Comparison of ENCODE assay signal across 8 mouse cellular contexts in the genomic region with DNA sequence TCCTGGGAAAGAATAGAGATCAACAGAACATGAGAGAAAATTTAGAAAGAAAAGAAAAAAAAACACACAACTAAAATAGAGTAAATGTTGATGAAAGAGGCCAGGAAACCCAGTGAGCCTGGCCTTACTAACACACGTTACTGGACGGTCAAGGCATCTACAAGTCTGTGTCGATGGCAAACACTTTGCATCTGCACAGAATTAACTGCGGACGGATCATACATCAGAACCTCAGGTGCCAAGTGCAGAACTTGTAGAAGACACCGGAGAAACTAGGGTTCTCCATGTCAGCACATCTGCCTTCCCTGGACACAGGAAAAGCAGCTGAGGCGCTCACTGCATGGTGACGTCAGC. TPM values are rescaled to one million over a fixed set of nuclear protein-coding genes. Genes with fewer than 3 reads are reported as not detected.
A peak's percentile ranks its signal among the peaks of the same experiment; 100 is the strongest.
DNase-seq lines count a peak whose midpoint lies in the region; ATAC-seq and TF ChIP-seq lines count a peak whose summit lies in the region.
"Not testable (repeated sequence)": the region's sequence is repeated elsewhere in the genome, so short reads cannot be mapped to it uniquely, and the experiment has no call there.

No protein-coding gene starts in this region.

- not testable (repeated sequence) for H3K27me3 ChIP-seq in ES-Bruce4 (ENCODE audit: control insufficient read depth, insufficient read depth, low read length, poor library complexity, severe bottlenecking); forebrain, embryonic 15.5 days; hindbrain, embryonic 13.5 days; lung, embryonic 14.5 days (ENCODE audit: insufficient read depth, low read length); neural tube, embryonic 11.5 days (ENCODE audit: control insufficient read depth, insufficient read depth, low read length); stomach, postnatal 0 days (ENCODE audit: control insufficient read depth, insufficient read depth, low read length)

- WGBS in forebrain, embryonic 15.5 days, result 0% methylated on average over 7 of the region's 8 CpGs
- under 1% methylated on average over 7 of the region's 8 CpGs for WGBS in hindbrain, embryonic 13.5 days
- 0% methylated on average over 6 of the region's 8 CpGs for WGBS in lung, embryonic 14.5 days
- WGBS in neural tube, embryonic 11.5 days, result 2% methylated on average over 6 of the region's 8 CpGs
- 0% methylated on average over 6 of the region's 8 CpGs for WGBS in stomach, postnatal 0 days

- not testable (repeated sequence) for TF ChIP-seq CTCF in ES-Bruce4 (IDR thresholded peaks at IDR 0.05; ENCODE audit: low read depth, low read length); lung, embryonic 14.5 days (IDR thresholded peaks at IDR 0.05; ENCODE audit: low read depth); stomach, postnatal 0 days (IDR thresholded peaks at IDR 0.05; ENCODE audit: low read depth)

- DNase-seq in cerebellum, postnatal 14 days, result peak; percentile 14 to 49
- DNase-seq in layer of hippocampus, adult 18-20 months (ENCODE audit: low spot score in 2 of 2), result peak; percentile 3 to 16
- DNase-seq in lung, embryonic 14.5 days, result peak; percentile 18
- peak; percentile 26 for DNase-seq in neural tube, embryonic 11.5 days (ENCODE audit: low spot score)
- not testable (repeated sequence) for DNase-seq in stomach, postnatal 0 days (ENCODE audit: low spot score)

- not testable (repeated sequence) for TF ChIP-seq POLR2A in ES-Bruce4 (IDR thresholded peaks at IDR 0.05; ENCODE audit: insufficient read depth, low read length)

- H3K9ac ChIP-seq in ES-Bruce4 (ENCODE audit: low read depth, poor library complexity, severe bottlenecking), result peak overlapping the region; percentile 66
- peak overlapping the region; percentile 55 for H3K9ac ChIP-seq in forebrain, embryonic 15.5 days (replicated peaks)
- H3K9ac ChIP-seq in hindbrain, embryonic 13.5 days, result peak overlapping the region; percentile 56
- peak overlapping the region; percentile 54 for H3K9ac ChIP-seq in lung, embryonic 14.5 days
- peak overlapping the region; percentile 42; the same call in 1 of the 2 replicates for H3K9ac ChIP-seq in neural tube, embryonic 11.5 days (ENCODE audit: low read length)
- peak overlapping the region; percentile 55; the same call in 1 of the 2 replicates for H3K9ac ChIP-seq in stomach, postnatal 0 days (ENCODE audit: low read length)

- not testable (repeated sequence) for ATAC-seq in forebrain, embryonic 15.5 days (replicated peaks); hindbrain, embryonic 13.5 days (ENCODE audit: low FRiP score); lung, embryonic 14.5 days (ENCODE audit: insufficient read depth); neural tube, embryonic 11.5 days (ENCODE audit: insufficient read depth, low FRiP score, low TSS enrichment); stomach, postnatal 0 days (ENCODE audit: low FRiP score, low TSS enrichment)

- H3K4me2 ChIP-seq in forebrain, embryonic 15.5 days (replicated peaks), result peak overlapping the region; percentile 49
- H3K4me2 ChIP-seq in hindbrain, embryonic 13.5 days, result peak overlapping the region; percentile 50
- H3K4me2 ChIP-seq in lung, embryonic 14.5 days, result peak overlapping the region; percentile 67
- H3K4me2 ChIP-seq in neural tube, embryonic 11.5 days (ENCODE audit: low read depth), result peak overlapping the region; percentile 48
- peak overlapping the region; percentile 42 for H3K4me2 ChIP-seq in stomach, postnatal 0 days (replicated peaks; ENCODE audit: low read depth)

- 0 out of 2 replicates have a peak overlapping the region, but pooled peaks have one; percentile 51 for H3K27ac ChIP-seq in ES-Bruce4 (ENCODE audit: insufficient read depth, low read length)
- peak overlapping the region; percentile 90 for H3K27ac ChIP-seq in forebrain, embryonic 15.5 days (replicated peaks)
- peak overlapping the region; percentile 58; the same call in 1 of the 2 replicates for H3K27ac ChIP-seq in hindbrain, embryonic 13.5 days
- peak overlapping the region; percentile 42; the same call in 1 of the 2 replicates for H3K27ac ChIP-seq in lung, embryonic 14.5 days (ENCODE audit: low read depth)
- 0 out of 2 replicates have a peak overlapping the region, but pooled peaks have one; percentile 8 for H3K27ac ChIP-seq in neural tube, embryonic 11.5 days (ENCODE audit: low read depth, low read length)
- H3K27ac ChIP-seq in stomach, postnatal 0 days (replicated peaks), result peak overlapping the region; percentile 83

- not testable (repeated sequence) for H3K4me1 ChIP-seq in ES-Bruce4 (ENCODE audit: control insufficient read depth, insufficient read depth, low read length); lung, embryonic 14.5 days (ENCODE audit: insufficient read depth); neural tube, embryonic 11.5 days (ENCODE audit: control insufficient read depth, insufficient read depth, low read length); stomach, postnatal 0 days (replicated peaks; ENCODE audit: control insufficient read depth, insufficient read depth)
- peaks cover 18% of the 10 kb centered on the region for H3K4me1 ChIP-seq in forebrain, embryonic 15.5 days
- H3K4me1 ChIP-seq in hindbrain, embryonic 13.5 days (replicated peaks), result peaks cover 18% of the 10 kb centered on the region

- H3K4me3 ChIP-seq in ES-Bruce4 (ENCODE audit: low read depth, low read length), result peak overlapping the region; percentile 62
- H3K4me3 ChIP-seq in forebrain, embryonic 15.5 days, result peak overlapping the region; percentile 51
- peak overlapping the region; percentile 46 for H3K4me3 ChIP-seq in hindbrain, embryonic 13.5 days
- peak overlapping the region; percentile 47 for H3K4me3 ChIP-seq in lung, embryonic 14.5 days (ENCODE audit: low read depth, low read length)
- H3K4me3 ChIP-seq in neural tube, embryonic 11.5 days (ENCODE audit: low read depth, low read length), result peak overlapping the region; percentile 40
- peak overlapping the region; percentile 48 for H3K4me3 ChIP-seq in stomach, postnatal 0 days (ENCODE audit: low read depth, low read length)

- not testable (repeated sequence) for H3K36me3 ChIP-seq in ES-Bruce4 (ENCODE audit: control insufficient read depth, insufficient read depth, low read length, poor library complexity, severe bottlenecking); forebrain, embryonic 15.5 days; hindbrain, embryonic 13.5 days; lung, embryonic 14.5 days (ENCODE audit: insufficient read depth); neural tube, embryonic 11.5 days (ENCODE audit: control insufficient read depth, insufficient read depth, low read length); stomach, postnatal 0 days (ENCODE audit: control insufficient read depth, insufficient read depth, low read length)

- not testable (repeated sequence) for H3K9me3 ChIP-seq in ES-Bruce4 (replicated peaks; ENCODE audit: control insufficient read depth, insufficient read depth, low read length, poor library complexity, severe bottlenecking); forebrain, embryonic 15.5 days; hindbrain, embryonic 13.5 days; lung, embryonic 14.5 days (ENCODE audit: low read depth, low read length); neural tube, embryonic 11.5 days (ENCODE audit: control insufficient read depth, low read length); stomach, postnatal 0 days (ENCODE audit: control insufficient read depth, low read length)

- not testable (repeated sequence) for TF ChIP-seq EP300 in ES-Bruce4 (IDR thresholded peaks at IDR 0.05; ENCODE audit: insufficient read depth, low read depth, low read length); stomach, postnatal 0 days (optimal IDR thresholded peaks at IDR 0.05)

RNA-seq across cellular contexts. Expression of gene Zfp119a, which starts 0.5 kb away (rescaled TPM):
- 2.5 and 3.7 TPM in 2 replicates for polyA plus RNA-seq in ES-Bruce4 (2011; ENCODE audit: insufficient read depth, insufficient read length, low read depth, missing spikeins)
- 11.4 and 13.1 TPM in 2 replicates for polyA plus RNA-seq in forebrain, embryonic 15.5 days (2015; fragmentation: Nextera tagmentation; extraction: Ambion mirVana)
- 11.9 and 12.1 TPM in 2 replicates for polyA plus RNA-seq in hindbrain, embryonic 13.5 days (2015; fragmentation: Nextera tagmentation; extraction: Ambion mirVana)
- 1 to 10 TPM; 4.7 to 5.9 TPM for total RNA-seq in layer of hippocampus, adult 18-20 months (2021)
- polyA plus RNA-seq in lung, embryonic 14.5 days (2014; fragmentation: Nextera tagmentation; extraction: Ambion mirVana), result 9.9 and 11.5 TPM in 2 replicates
- 7.9 and 8.2 TPM in 2 replicates for polyA plus RNA-seq in neural tube, embryonic 11.5 days (2014; fragmentation: Nextera tagmentation; extraction: Ambion mirVana)
- 7.3 and 7.5 TPM in 2 replicates for polyA plus RNA-seq in stomach, postnatal 0 days (2015; fragmentation: Nextera tagmentation; extraction: Ambion mirVana)

RNA-seq across cellular contexts. Expression of gene Zfp959, which starts 13.6 kb away (rescaled TPM):
- polyA plus RNA-seq in ES-Bruce4 (2011; ENCODE audit: insufficient read depth, insufficient read length, low read depth, missing spikeins), result 8.4 and 10.0 TPM in 2 replicates
- 16.5 and 16.7 TPM in 2 replicates for polyA plus RNA-seq in forebrain, embryonic 15.5 days (2015; fragmentation: Nextera tagmentation; extraction: Ambion mirVana)
- polyA plus RNA-seq in hindbrain, embryonic 13.5 days (2015; fragmentation: Nextera tagmentation; extraction: Ambion mirVana), result 14.5 and 15.3 TPM in 2 replicates
- total RNA-seq in layer of hippocampus, adult 18-20 months (2021), result 1 to 10 TPM; 6.2 to 6.5 TPM
- 13.3 and 16.4 TPM in 2 replicates for polyA plus RNA-seq in lung, embryonic 14.5 days (2014; fragmentation: Nextera tagmentation; extraction: Ambion mirVana)
- 15.5 and 15.7 TPM in 2 replicates for polyA plus RNA-seq in neural tube, embryonic 11.5 days (2014; fragmentation: Nextera tagmentation; extraction: Ambion mirVana)
- polyA plus RNA-seq in stomach, postnatal 0 days (2015; fragmentation: Nextera tagmentation; extraction: Ambion mirVana), result 7.5 and 7.7 TPM in 2 replicates

Comparison
In these comparisons a context has a peak if more than half of its experiments do, and no peak if none do; other contexts are left out.
1. H3K27ac ChIP-seq: peak in every context shown above with its lines; median percentile 90 in forebrain, embryonic 15.5 days; 83 in stomach, postnatal 0 days; 58 in hindbrain, embryonic 13.5 days; 51 in ES-Bruce4; 42 in lung, embryonic 14.5 days; 8 in neural tube, embryonic 11.5 days.